Mouse (Mus musculus): ENCODE results near the gene Ppp2r1a.

Ppp2r1a gene

DNA sequence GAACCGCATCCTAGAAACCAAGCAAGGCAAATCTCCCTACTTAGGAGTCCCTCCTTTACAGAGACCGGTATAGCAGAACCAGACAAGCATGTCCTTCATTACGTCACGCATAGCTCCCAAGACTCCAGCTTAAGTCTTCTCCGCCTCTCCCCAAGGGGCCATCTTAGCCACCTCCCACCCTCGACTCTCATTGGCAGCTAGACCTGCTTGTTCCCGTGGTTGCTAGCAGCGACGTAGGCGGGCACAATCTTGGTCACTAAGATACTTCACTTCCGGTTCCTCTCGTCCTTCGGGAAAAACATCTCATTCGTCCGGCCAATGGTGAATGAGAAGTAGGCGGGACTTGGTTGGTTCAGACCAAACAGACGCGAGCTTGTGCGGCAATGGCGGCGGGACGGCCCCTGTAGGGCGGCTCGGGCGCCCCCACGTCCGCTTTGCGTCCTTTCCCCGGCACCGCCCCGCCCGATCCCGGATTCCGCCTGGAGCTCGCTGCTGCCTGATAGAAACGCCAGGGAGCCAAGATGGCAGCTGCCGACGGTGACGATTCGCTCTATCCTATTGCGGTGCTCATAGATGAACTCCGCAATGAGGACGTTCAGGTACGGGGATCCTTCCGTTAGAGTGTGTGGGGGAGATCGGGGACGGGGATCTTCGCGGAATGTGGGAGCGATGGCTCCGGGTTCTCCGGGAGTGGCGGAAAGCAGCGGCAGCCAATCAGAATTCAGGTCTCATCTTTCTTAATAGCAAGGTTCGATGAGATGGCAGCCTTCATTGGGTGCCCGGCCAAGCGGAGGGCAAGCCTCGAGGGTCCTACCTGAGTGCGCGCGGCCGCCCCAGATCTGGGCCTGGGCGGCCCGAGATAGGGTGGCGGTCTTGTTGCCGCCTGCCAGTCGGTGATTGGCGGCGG is at the start of gene Ppp2r1a:
Gene Ppp2r1a, plus strand, starts transcription at position 327 of the 907 bp plus-strand sequence.
- peak; percentile 94 for DNase-seq (ENCODE audit: low spot score)

DNA sequence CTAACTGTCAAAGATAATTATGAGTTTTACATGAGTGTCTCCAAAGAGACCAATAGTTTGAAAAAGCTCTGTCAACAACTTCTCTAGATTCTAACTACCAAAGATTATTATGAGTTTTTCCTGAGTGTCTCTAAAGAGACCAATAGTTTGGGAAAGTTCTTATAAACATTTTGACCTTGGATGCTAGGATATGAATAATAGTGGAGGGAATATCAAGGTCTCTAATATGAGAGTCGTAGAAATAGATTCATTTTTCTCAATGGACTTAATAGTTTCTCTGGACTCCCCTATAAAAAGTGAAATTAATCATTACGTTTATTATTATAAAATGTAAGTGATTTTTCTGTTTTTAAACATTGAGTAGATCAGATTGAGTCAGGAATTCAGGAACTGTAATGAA is 40.1 kb upstream of the Ppp2r1a start, which contains the start of gene Vmn1r231:
Gene Vmn1r231, minus strand, starts transcription at position 101 of the 400 bp plus-strand sequence.
- DNase-seq (ENCODE audit: low spot score), result no peak

DNA sequence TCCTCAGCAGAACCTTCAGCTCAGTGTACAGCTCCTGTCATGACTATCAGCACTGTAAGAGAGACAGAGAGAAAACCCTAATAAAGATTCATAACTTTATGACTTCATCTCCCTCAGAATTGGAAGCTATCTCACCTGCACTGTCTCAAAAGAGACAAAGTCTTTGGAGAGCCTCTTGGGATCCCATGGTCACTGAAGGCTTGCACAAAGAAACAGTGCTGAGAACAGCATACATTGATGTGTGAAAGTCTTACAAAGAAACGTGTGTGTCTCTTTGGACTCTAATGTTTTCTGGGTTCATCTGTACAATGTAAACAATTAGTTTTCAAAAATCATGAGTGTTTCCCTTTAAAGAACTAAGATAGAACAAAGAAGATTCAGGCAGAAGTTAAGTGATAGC is 25.5 kb upstream of the Ppp2r1a start, which contains the start of gene Vmn1r232:
Gene Vmn1r232, minus strand, starts transcription at position 101 of the 400 bp plus-strand sequence.
- no peak for DNase-seq (ENCODE audit: low spot score)

- no peak for DNase-seq (ENCODE audit: low spot score)
Observed at GRCm38 (mm10) chr17:20944226-20944625, 885 bp upstream of the Ppp2r1a start.

DNA sequence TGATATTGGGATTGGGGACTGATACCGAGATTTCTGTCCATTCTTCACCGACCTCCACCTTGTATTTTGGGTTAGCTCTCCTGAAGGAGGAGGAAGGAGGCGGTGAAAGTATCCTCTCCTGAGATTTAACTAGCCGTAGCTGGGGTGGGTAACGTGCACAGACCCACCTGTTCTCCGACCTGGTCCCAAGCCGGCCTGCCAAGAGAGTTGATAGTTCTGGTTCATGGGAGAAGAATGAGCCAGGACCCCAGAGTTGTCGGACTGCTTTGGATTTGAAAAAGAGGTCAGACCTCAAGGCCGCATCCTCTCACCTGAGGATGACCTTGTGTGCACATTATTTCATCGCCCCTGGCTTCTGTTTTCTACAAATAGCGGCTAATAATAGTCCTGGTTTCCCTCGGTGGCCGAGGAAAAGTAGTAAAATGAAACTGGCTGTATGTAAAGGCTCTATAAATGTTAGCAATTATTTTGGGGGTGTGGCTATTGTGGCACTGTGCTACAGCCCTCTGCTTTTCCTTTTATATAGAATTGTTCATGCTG is 985 bp downstream of the Ppp2r1a start:
- no peak for DNase-seq (ENCODE audit: low spot score)

DNA sequence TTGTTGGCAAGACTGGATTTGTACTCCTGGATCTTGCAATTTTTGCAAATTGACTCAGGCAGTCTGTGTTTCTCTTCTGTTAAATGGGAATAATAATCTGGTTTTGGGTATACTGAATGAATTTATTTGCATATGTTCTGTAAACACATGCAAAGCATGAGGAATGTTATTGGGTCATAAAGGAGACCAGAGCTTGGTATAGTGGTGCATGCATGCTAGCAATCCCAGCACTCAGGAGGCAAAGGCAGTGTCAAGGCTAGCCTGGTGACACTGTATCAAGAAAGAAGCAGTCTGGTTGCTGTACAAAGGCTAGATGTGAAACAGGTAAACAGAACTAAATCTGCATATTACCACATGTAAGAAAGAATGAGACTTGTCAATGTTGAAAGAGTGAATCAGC is 1.5 kb downstream of the Ppp2r1a start:
- DNase-seq (ENCODE audit: low spot score), result no peak

DNA sequence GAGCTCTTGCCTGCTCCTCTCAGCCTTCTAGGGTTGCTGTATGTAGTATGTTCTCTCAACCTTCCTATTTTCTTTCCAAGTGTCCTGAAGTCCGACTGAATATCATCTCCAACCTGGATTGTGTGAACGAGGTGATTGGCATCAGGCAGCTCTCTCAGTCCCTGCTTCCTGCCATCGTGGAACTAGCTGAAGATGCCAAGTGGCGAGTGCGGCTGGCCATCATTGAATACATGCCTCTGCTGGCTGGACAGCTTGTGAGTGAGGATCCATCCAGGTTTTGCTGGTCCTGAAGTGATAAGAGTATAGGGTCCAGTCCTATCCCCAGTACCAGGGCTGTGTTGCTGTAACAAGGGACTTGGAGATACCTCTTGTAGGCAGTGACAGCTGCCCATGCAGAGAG is 15.3 kb downstream of the Ppp2r1a start:
- no peak for DNase-seq (ENCODE audit: low spot score)

DNA sequence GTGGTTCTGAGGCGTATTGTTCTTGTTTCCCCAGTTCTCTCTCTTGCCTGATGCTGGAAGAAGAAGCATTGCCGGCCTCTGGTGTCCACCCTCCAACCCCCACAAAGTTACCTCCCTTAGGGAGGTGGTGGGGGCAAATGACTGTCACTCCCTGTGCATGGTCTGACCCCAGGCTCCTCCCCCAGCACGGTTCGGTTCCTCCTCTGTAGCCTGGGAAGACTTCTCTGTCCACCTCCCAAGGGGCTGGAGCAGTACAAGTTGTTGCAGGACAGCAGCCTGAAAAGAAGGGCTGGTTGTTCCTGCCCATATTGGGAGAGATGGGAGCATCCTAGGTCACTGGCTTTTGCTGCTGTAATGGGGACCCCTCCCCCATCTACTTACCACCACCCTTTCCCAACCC is 20.3 kb downstream of the Ppp2r1a start:
- no peak for DNase-seq (ENCODE audit: low spot score)

DNA sequence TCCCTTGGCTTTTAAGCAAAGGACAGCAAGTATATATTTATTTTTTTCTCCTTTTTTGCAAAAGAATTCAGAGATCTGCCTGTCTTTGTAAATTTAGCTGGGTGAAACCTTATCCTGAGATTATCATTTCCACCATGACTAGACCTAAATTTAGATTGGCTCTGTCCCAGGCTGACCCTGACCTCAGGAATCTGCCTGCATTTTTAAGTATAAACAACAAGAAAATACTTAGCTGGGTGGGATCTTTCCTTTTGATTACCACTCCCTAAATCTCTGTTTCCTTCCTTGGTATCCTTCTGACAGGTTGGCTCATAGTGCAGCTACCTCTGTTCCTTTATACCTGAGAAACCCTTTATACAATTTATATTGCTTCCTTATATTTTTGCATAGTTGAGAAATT is 21.6 kb downstream of the Ppp2r1a start:
- DNase-seq (ENCODE audit: low spot score), result no peak

DNA sequence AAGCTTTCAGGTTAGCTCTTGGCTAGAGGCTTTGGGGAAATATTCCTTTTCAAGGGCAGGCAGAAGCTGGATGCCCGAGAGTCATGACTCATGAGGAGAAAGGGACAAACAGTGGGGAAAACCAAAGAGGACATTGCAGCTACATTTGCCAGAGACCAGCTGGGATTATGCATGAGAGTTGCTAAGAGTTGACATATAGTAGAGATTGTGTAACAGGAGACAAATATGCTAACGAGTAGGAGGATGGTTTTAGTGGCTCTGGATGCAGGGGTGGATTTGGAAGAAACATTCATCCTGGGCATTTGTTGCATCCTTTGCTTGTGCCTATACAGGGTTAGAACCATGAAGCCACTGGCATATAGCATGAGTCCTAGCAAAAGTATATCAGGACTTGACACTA is 48.6 kb downstream of the Ppp2r1a start:
- no peak for DNase-seq (ENCODE audit: low spot score)

DNA sequence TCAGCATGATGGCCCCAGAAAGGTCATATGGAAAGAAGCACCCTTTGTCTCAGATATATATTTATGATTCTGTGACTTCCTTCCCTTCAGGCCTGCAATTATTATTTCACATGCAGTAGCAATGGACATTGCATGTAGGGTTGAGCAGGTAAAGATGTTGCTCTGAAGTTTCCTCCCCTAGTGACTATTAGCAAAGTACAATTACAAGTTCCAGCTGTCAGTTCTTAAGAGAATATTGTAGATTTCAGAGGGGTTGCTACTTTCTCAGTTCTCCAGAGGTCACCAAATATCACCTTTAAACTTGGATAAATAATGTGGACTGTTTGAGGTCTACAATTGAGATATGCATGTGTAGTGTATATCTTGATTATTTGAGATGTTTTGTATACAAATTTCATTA is 51.3 kb downstream of the Ppp2r1a start, which contains the start of gene Vmn1r233:
Gene Vmn1r233, minus strand, starts transcription at position 101 of the 400 bp plus-strand sequence.
- no peak for DNase-seq (ENCODE audit: low spot score)

GRCm38 (mm10) chr17:21008382-21009331 is 63.5 kb downstream of the Ppp2r1a start, which contains the start of gene Zfp160:
Gene Zfp160, plus strand, starts transcription at chr17:21008903.
- DNase-seq (ENCODE audit: low spot score), result peak; percentile 29

- DNase-seq (ENCODE audit: low spot score), result no peak
Observed at GRCm38 (mm10) chr17:21009726-21010125, 64.6 kb downstream of the Ppp2r1a start.

Data from urinary bladder, postnatal 10 days (tissue).